20 mouse cellular contexts compared by ENCODE assay signal in genomic region chr16:32444615-32445014, GRCm38 (mm10). TPM values are rescaled to one million over a fixed set of nuclear protein-coding genes. Genes with fewer than 3 reads are reported as not detected.
DNase-seq lines count a peak whose midpoint lies in the region; ATAC-seq and TF ChIP-seq lines count a peak whose summit lies in the region.
"Not testable (repeated sequence)": the region's sequence is repeated elsewhere in the genome, so short reads cannot be mapped to it uniquely, and the experiment has no call there.
"Had no signal": no experiment of that assay in that cellular context is flagged by ENCODE, and none has a peak within 500 bp of the region (broad histone marks: within the 10 kb centered on the region; RNA-seq: fewer than 3 reads in every experiment).

No protein-coding gene starts in this region.

- H3K4me1 ChIP-seq in MEL (ENCODE audit: control insufficient read depth in 1 of 2, insufficient read depth in 2 of 2, low read length in 2 of 2): peaks cover 31 to 41% of the 10 kb centered on the region in 2 experiments
- peaks cover 77% of the 10 kb centered on the region for H3K4me1 ChIP-seq in liver, embryonic 12.5 days
- H3K4me1 ChIP-seq in liver, embryonic 14.5 days (replicated peaks; ENCODE audit: control insufficient read depth in 2 of 2, insufficient read depth in 2 of 2, low read length in 1 of 2): peaks cover 40 to 42% of the 10 kb centered on the region in 2 experiments
- H3K4me1 ChIP-seq in liver, embryonic 16.5 days (ENCODE audit: control insufficient read depth, low read depth, low read length): peaks cover 46% of the 10 kb centered on the region
- peaks cover 22% of the 10 kb centered on the region for H3K4me1 ChIP-seq in small intestine, adult 2 months (ENCODE audit: control insufficient read depth, insufficient read depth, insufficient read length, low read length)

- peak overlapping the region; percentile 88 for H3K27ac ChIP-seq in MEL (ENCODE audit: control insufficient read depth, low read depth, low read length)
- peak overlapping the region; percentile 69 for H3K27ac ChIP-seq in liver, embryonic 12.5 days
- H3K27ac ChIP-seq in liver, embryonic 14.5 days: peak overlapping the region; percentile 33
- H3K27ac ChIP-seq in liver, embryonic 16.5 days (ENCODE audit: low read length): peak overlapping the region; percentile 30; the same call in 1 of the 2 replicates
- peak overlapping the region; percentile 91; the same call in 1 of the 2 replicates for H3K27ac ChIP-seq in small intestine, adult 2 months (ENCODE audit: insufficient read depth, low read depth, low read length)

- TF ChIP-seq POLR2A in MEL (IDR thresholded peaks at IDR 0.05; ENCODE audit: control insufficient read depth in 1 of 2, insufficient read depth in 1 of 2, low read depth in 1 of 2, low read length in 2 of 2, poor library complexity in 1 of 2); small intestine, adult 2 months (IDR thresholded peaks at IDR 0.05; ENCODE audit: low read depth, low read length): not testable (repeated sequence)

- peaks cover 3 to 50% of the 10 kb centered on the region in 2 experiments; a peak in 3 of 4 replicates for H3K36me3 ChIP-seq in MEL (ENCODE audit: control insufficient read depth in 1 of 2, insufficient read depth in 2 of 2, low read length in 2 of 2)
- peaks cover 43% of the 10 kb centered on the region for H3K36me3 ChIP-seq in liver, embryonic 12.5 days
- not testable (repeated sequence) for H3K36me3 ChIP-seq in liver, embryonic 14.5 days (replicated peaks; ENCODE audit: control insufficient read depth, insufficient read depth, low read depth); liver, embryonic 16.5 days (ENCODE audit: control insufficient read depth, insufficient read depth); small intestine, adult 2 months (ENCODE audit: control insufficient read depth, insufficient read depth, low read length)

- peaks cover 16% of the 10 kb centered on the region for H3K79me2 ChIP-seq in MEL (ENCODE audit: control insufficient read depth, insufficient read depth, low read length, poor library complexity)

- peak overlapping the region; percentile 18; the same call in 1 of the 2 replicates for H3K4me2 ChIP-seq in liver, embryonic 12.5 days
- peak overlapping the region; percentile 25; the same call in 1 of the 2 replicates for H3K4me2 ChIP-seq in liver, embryonic 14.5 days (ENCODE audit: low read depth)
- not testable (repeated sequence) for H3K4me2 ChIP-seq in liver, embryonic 16.5 days (ENCODE audit: low read depth, low read length)

- not testable (repeated sequence) for TF ChIP-seq CTCF in MEL (IDR thresholded peaks at IDR 0.05 in 2 of 3, conservative IDR thresholded peaks at IDR 0.05 in 1 of 3; ENCODE audit: control insufficient read depth in 1 of 3, insufficient read depth in 1 of 3, low read depth in 2 of 3, low read length in 3 of 3, poor library complexity in 1 of 3, severe bottlenecking in 1 of 3); liver, embryonic 14.5 days (IDR thresholded peaks at IDR 0.05; ENCODE audit: low read depth); small intestine, adult 2 months (IDR thresholded peaks at IDR 0.05; ENCODE audit: extremely low read depth, insufficient read length, insufficient replicate concordance, low read depth, low read length)

- H3K4me3 ChIP-seq in MEL (ENCODE audit: control insufficient read depth in 1 of 2, insufficient read depth in 1 of 2, low read depth in 2 of 2, low read length in 2 of 2): peak overlapping the region; percentile 12 to 50; a peak in 3 of 4 replicates
- not testable (repeated sequence) for H3K4me3 ChIP-seq in liver, embryonic 12.5 days; liver, embryonic 14.5 days (ENCODE audit: insufficient read depth in 1 of 2, low read depth in 2 of 2, low read length in 2 of 2); liver, embryonic 16.5 days (ENCODE audit: low read depth, low read length); small intestine, adult 2 months (ENCODE audit: low read depth, low read length)

- WGBS in liver, embryonic 12.5 days (ENCODE audit: insufficient replicate concordance): 35% methylated on average over 3 of the region's 3 CpGs
- 25% methylated on average over 3 of the region's 3 CpGs for WGBS in liver, embryonic 14.5 days (ENCODE audit: insufficient replicate concordance)
- whole genome bisulfite sequencing in liver, embryonic 16.5 days (ENCODE audit: insufficient replicate concordance): 39% methylated on average over 3 of the region's 3 CpGs
- 73% methylated on average over 3 of the region's 3 CpGs for WGBS in small intestine, adult 2 months

- not testable (repeated sequence) for H3K27me3 ChIP-seq in MEL (ENCODE audit: control insufficient read depth in 1 of 2, insufficient read depth in 2 of 2, low read length in 2 of 2); liver, embryonic 12.5 days (replicated peaks); liver, embryonic 14.5 days (ENCODE audit: control insufficient read depth, insufficient read depth, low read length); liver, embryonic 16.5 days (ENCODE audit: control insufficient read depth, insufficient read depth, low read depth, low read length); small intestine, adult 2 months (ENCODE audit: control insufficient read depth, insufficient read depth, low read length)

- TF ChIP-seq RAD21 in MEL (IDR thresholded peaks at IDR 0.05; ENCODE audit: low read depth, low read length): not testable (repeated sequence)

- DNase-seq in MEL (ENCODE audit: low read depth, low spot score): peak; percentile 71
- not testable (repeated sequence) for DNase-seq in liver, embryonic 14.5 days (ENCODE audit: low read depth in 3 of 3, low spot score in 3 of 3)

- ATAC-seq in liver, embryonic 12.5 days; liver, embryonic 14.5 days (ENCODE audit: insufficient read depth); liver, embryonic 16.5 days (ENCODE audit: low read depth): not testable (repeated sequence)

- TF ChIP-seq EP300 in MEL (IDR thresholded peaks at IDR 0.05; ENCODE audit: low read depth in 1 of 2, low read length in 2 of 2): peak; percentile 63 to 70
- TF ChIP-seq EP300 in liver, embryonic 14.5 days (IDR thresholded peaks at IDR 0.05; ENCODE audit: low read depth): not testable (repeated sequence)

- peak overlapping the region; percentile 18 for H3K9ac ChIP-seq in MEL (ENCODE audit: control insufficient read depth, low read depth, low read length, poor library complexity, severe bottlenecking)
- H3K9ac ChIP-seq in liver, embryonic 12.5 days; liver, embryonic 16.5 days (ENCODE audit: low read depth, low read length): not testable (repeated sequence)
- peak overlapping the region; percentile 14; the same call in 1 of the 2 replicates for H3K9ac ChIP-seq in liver, embryonic 14.5 days (replicated peaks)

- not testable (repeated sequence) for H3K9me3 ChIP-seq in MEL (replicated peaks; ENCODE audit: insufficient read depth, low read length); liver, embryonic 12.5 days (replicated peaks); liver, embryonic 14.5 days (ENCODE audit: control insufficient read depth, low read length); liver, embryonic 16.5 days (replicated peaks; ENCODE audit: control insufficient read depth, low read length)

RNA-seq across cellular contexts. Expression of gene Pcyt1a, which starts 13.9 kb away (rescaled TPM):
- total RNA-seq in MEL (2012; rRNA removed): 32.3 and 36.9 TPM in 2 replicates
- polyA plus RNA-seq in MEL (2012; ENCODE audit: insufficient read depth in 1 of 2, insufficient read length in 2 of 2, low read depth in 1 of 2, low replicate concordance in 2 of 2, missing spikeins in 1 of 2): 10 to 100 TPM in 1 of 2 experiments, not detected in 1; 53.7 TPM
- polyA plus RNA-seq in liver, embryonic 12.5 days (2016; fragmentation: Nextera tagmentation; extraction: Ambion mirVana): 37.6 TPM in 2 replicates
- 12.8 and 16.3 TPM in 2 replicates for polyA plus RNA-seq in liver, embryonic 14.5 days (2012; rRNA removed)
- polyA plus RNA-seq in liver, embryonic 14.5 days (2014; fragmentation: Nextera tagmentation; extraction: Ambion mirVana): 40.3 and 41.6 TPM in 2 replicates
- 38.1 and 42.1 TPM in 2 replicates for polyA plus RNA-seq in liver, embryonic 16.5 days (2015; fragmentation: Nextera tagmentation; extraction: Ambion mirVana)
- 55.4 and 115 TPM in 2 replicates for polyA plus RNA-seq in small intestine, adult 2 months (2012; rRNA removed)

RNA-seq across cellular contexts. Expression of gene Tctex1d2, which starts 25.1 kb away (rescaled TPM):
- total RNA-seq in MEL (2012; rRNA removed): 13.0 and 14.7 TPM in 2 replicates
- polyA plus RNA-seq in MEL (2012; ENCODE audit: insufficient read depth in 1 of 2, insufficient read length in 2 of 2, low read depth in 1 of 2, low replicate concordance in 2 of 2, missing spikeins in 1 of 2): 100 to 1,000 TPM in 1 of 2 experiments, 10 to 100 TPM in 1; 23.7 to 239 TPM
- 8.1 and 8.6 TPM in 2 replicates for polyA plus RNA-seq in liver, embryonic 12.5 days (2016; fragmentation: Nextera tagmentation; extraction: Ambion mirVana)
- 2.1 and 3.1 TPM in 2 replicates for polyA plus RNA-seq in liver, embryonic 14.5 days (2012; rRNA removed)
- polyA plus RNA-seq in liver, embryonic 14.5 days (2014; fragmentation: Nextera tagmentation; extraction: Ambion mirVana): 6.4 and 7.2 TPM in 2 replicates
- polyA plus RNA-seq in liver, embryonic 16.5 days (2015; fragmentation: Nextera tagmentation; extraction: Ambion mirVana): 4.8 and 5.0 TPM in 2 replicates
- polyA plus RNA-seq in small intestine, adult 2 months (2012; rRNA removed): 1.3 and 1.4 TPM in 2 replicates
- polyA plus RNA-seq: erythroblast, embryonic 14.5 days had no signal

RNA-seq across cellular contexts. Expression of gene Slc51a, which starts 43.1 kb away (rescaled TPM):
- 3.3 and 4.6 TPM in 2 replicates for total RNA-seq in MEL (2012; rRNA removed)
- polyA plus RNA-seq in MEL (2012; ENCODE audit: insufficient read depth in 1 of 2, insufficient read length in 2 of 2, low read depth in 1 of 2, low replicate concordance in 2 of 2, missing spikeins in 1 of 2): 10 to 100 TPM in 1 of 2 experiments, not detected in 1; 14.5 TPM
- polyA plus RNA-seq in liver, embryonic 12.5 days (2016; fragmentation: Nextera tagmentation; extraction: Ambion mirVana): 0.57 and 0.66 TPM in 2 replicates
- 0.16 and 0.25 TPM in 2 replicates for polyA plus RNA-seq in liver, embryonic 14.5 days (2012; rRNA removed)
- polyA plus RNA-seq in liver, embryonic 14.5 days (2014; fragmentation: Nextera tagmentation; extraction: Ambion mirVana): 1.1 and 1.2 TPM in 2 replicates
- 0.25 and 1.3 TPM in 2 replicates for polyA plus RNA-seq in liver, embryonic 16.5 days (2015; fragmentation: Nextera tagmentation; extraction: Ambion mirVana)
- 102 and 424 TPM in 2 replicates for polyA plus RNA-seq in small intestine, adult 2 months (2012; rRNA removed)
- total RNA-seq: adrenal gland, postnatal 10 days; adrenal gland, postnatal 25 days; common myeloid progenitor, adult 5-6 weeks had no signal
- polyA plus RNA-seq: embryonic facial prominence, embryonic 15.5 days; erythroblast, embryonic 14.5 days had no signal

RNA-seq across cellular contexts. Expression of gene Tm4sf19, which starts 44.3 kb away (rescaled TPM):
- not detected in 2 replicates for total RNA-seq in MEL (2012; rRNA removed)
- under 1 TPM in 1 of 2 experiments, not detected in 1; 0.06 TPM for polyA plus RNA-seq in MEL (2012; ENCODE audit: insufficient read depth in 1 of 2, insufficient read length in 2 of 2, low read depth in 1 of 2, low replicate concordance in 2 of 2, missing spikeins in 1 of 2)
- not detected in 2 replicates for polyA plus RNA-seq in liver, embryonic 12.5 days (2016; fragmentation: Nextera tagmentation; extraction: Ambion mirVana)
- 0.04 TPM in 1 of 2 replicates, not detected in the other for polyA plus RNA-seq in liver, embryonic 14.5 days (2012; rRNA removed)
- polyA plus RNA-seq in liver, embryonic 14.5 days (2014; fragmentation: Nextera tagmentation; extraction: Ambion mirVana): not detected in 2 replicates
- not detected in 2 replicates for polyA plus RNA-seq in liver, embryonic 16.5 days (2015; fragmentation: Nextera tagmentation; extraction: Ambion mirVana)
- polyA plus RNA-seq in small intestine, adult 2 months (2012; rRNA removed): 0.17 and 0.35 TPM in 2 replicates
- total RNA-seq: adrenal gland, postnatal 25 days; adrenal gland, postnatal 4 days; common myeloid progenitor, adult 5-6 weeks; ES-E14 had no signal
- polyA plus RNA-seq: C2C12; embryonic facial prominence, embryonic 13.5 days; erythroblast, embryonic 14.5 days; forebrain, embryonic 10.5 days; forebrain, embryonic 12.5 days; forebrain, embryonic 14.5 days; forebrain, embryonic 16.5 days had no signal

RNA-seq across cellular contexts. Expression of gene Zdhhc19, which starts 51.5 kb away (rescaled TPM):
- total RNA-seq in MEL (2012; rRNA removed): 0.58 TPM in 1 of 2 replicates, not detected in the other
- 1 to 10 TPM in 1 of 2 experiments, not detected in 1; 1.4 TPM for polyA plus RNA-seq in MEL (2012; ENCODE audit: insufficient read depth in 1 of 2, insufficient read length in 2 of 2, low read depth in 1 of 2, low replicate concordance in 2 of 2, missing spikeins in 1 of 2)
- polyA plus RNA-seq in liver, embryonic 12.5 days (2016; fragmentation: Nextera tagmentation; extraction: Ambion mirVana): not detected in 2 replicates
- not detected in 2 replicates for polyA plus RNA-seq in liver, embryonic 14.5 days (2012; rRNA removed)
- polyA plus RNA-seq in liver, embryonic 14.5 days (2014; fragmentation: Nextera tagmentation; extraction: Ambion mirVana): not detected in 2 replicates
- not detected in 2 replicates for polyA plus RNA-seq in liver, embryonic 16.5 days (2015; fragmentation: Nextera tagmentation; extraction: Ambion mirVana)
- 0.18 and 0.42 TPM in 2 replicates for polyA plus RNA-seq in small intestine, adult 2 months (2012; rRNA removed)
- total RNA-seq: adrenal gland, adult 2 months; adrenal gland, postnatal 10 days; adrenal gland, postnatal 25 days; adrenal gland, postnatal 4 days; common myeloid progenitor, adult 5-6 weeks; ES-E14 had no signal
- polyA plus RNA-seq: adrenal gland, adult 2 months; C2C12; embryonic facial prominence, embryonic 11.5 days; embryonic facial prominence, embryonic 13.5 days; embryonic facial prominence, embryonic 15.5 days; erythroblast, embryonic 14.5 days; forebrain, embryonic 10.5 days; forebrain, embryonic 12.5 days; forebrain, embryonic 14.5 days; forebrain, embryonic 16.5 days had no signal

Comparison
In these comparisons a context has a peak if more than half of its experiments do, and no peak if none do; other contexts are left out.
1. H3K27ac ChIP-seq: peak in every context shown above with its lines; median percentile 91 in small intestine, adult 2 months; 88 in MEL; 69 in liver, embryonic 12.5 days; 33 in liver, embryonic 14.5 days; 30 in liver, embryonic 16.5 days.